Mouse (Mus musculus) adrenal gland, postnatal 25 days (tissue): Measurements from ENCODE around the gene Dcp1b. TPM values are rescaled to one million over a fixed set of nuclear protein-coding genes. Genes with fewer than 3 reads are reported as not detected.

ENCODE experiments used
- DNase-seq: peaks from one replicate; pipeline ENCODE4 v3.0.0; 2021; ENCODE audit warnings: mixed read lengths
- long read RNA-seq: library from polyadenylated mRNA; stranded (forward); transcript quantifications from one replicate; pipeline ENCODE4 v2.0.0, GENCODE M21; 2021
- total RNA-seq: library from RNA; stranded (reverse); gene quantifications from 2 replicates; pipeline ENCODE4 v1.2.3, GENCODE M21; 2021

Gene Dcp1b
- 16.1 and 18.0 TPM in 2 replicates for total RNA-seq
- long read RNA-seq, transcript Dcp1b-202 (9 exons, 3,313 nt) = major isoform, 9 of 18 reads
- long read RNA-seq, partial matches to known transcripts = 6 of 18 reads
- long read RNA-seq, other reads (novel, unspliced or antisense) = 3 of 18 reads

DNA sequence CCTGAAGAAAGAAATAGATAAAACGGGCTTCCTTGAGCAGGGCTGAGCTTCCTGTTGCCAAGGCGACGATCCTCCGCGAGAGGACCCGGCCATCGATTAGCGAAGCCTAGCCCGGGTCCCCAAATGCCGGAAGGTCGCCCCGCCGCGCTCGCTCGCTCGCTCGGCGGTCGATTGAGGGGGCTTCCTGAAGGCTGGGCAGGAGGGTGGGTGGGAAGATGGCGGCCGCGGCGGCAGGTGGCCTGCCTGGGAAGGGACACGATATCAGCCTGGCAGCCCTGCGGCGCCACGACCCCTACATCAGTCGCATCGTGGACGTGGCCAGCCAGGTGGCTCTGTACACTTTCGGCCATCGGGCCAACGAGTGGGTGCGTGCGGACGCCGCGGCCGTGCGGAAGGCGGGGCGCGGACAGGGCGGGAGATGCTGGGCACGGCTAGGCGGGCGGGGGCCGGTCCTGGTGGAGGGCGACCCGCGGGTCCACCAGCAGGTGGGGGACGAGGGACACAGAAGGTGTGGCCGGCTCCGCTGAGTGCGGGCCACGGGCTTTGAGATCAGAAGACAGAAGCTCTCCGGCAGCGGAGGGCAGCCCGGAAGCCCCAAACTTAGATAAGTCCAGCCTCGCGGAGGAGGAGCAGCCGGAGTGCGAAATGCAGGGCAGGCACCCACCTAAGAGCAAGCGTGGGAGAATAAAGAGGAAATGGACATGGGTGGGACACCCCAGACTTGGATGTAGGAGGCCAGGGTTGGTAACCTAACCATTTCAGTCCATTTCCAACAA lies at the start of gene Dcp1b:
Dcp1b (plus strand) TSS at position 176 of the 776 bp plus-strand sequence.
- DNase-seq = peak; percentile 90

DNA sequence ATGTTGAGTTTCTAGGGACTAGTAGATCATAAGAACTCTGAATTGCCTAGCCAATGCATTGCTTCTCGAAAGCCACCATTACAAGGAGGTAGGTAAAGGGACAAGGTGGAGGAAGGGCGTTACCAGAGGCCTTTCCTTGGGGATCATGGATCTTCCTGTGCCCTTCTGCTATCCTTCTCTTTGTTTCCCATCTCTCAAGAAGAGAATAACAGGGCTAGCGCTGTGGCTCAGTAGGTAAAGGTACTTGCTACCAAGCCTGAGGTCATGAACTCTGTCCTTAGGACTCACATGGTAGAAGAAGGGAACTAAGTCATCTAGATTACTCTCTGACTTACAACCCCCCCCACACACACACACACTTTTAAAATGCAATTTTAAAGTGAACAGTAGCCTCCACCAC lies 48.1 kb upstream of the Dcp1b start:
- DNase-seq = no peak

DNA sequence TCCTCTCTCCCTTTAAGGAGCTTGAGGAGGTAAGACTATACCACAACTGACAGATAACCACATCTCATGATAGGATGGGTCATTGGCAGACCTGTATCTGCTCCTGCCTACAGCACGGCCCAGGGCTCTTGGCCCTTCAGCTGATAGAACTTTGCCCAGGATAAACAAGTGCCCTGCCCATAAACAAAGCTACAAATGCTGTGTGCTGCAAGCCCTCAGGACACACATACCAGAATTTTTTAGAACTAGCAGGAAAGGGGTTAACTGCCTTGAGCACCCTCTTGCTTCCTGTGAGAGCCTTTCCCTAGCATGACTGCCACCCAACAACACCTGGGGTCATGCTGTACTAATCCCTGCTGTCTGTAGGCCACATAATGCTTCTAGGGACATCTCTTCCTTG lies 47.0 kb upstream of the Dcp1b start:
- DNase-seq = no peak

DNA sequence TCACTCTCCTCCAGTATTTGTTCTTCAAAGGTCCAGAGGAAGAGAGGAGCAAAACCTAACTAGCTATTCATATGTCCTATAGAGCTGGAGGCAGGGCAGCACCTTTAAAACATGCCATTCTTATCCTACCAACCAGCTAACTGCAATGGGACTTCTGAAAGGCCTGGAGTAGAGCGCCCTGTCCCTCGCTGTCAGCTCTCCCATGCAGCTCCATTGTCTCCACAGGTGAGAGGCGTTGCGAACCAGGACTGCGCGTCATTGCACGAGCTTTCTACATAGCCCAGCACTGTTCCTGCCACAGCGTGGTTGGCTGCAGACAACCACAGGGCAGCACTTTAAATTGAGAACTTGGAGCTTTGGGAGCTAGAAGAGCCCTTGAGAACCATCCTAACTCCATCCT lies 46.5 kb upstream of the Dcp1b start:
- no peak for DNase-seq

DNA sequence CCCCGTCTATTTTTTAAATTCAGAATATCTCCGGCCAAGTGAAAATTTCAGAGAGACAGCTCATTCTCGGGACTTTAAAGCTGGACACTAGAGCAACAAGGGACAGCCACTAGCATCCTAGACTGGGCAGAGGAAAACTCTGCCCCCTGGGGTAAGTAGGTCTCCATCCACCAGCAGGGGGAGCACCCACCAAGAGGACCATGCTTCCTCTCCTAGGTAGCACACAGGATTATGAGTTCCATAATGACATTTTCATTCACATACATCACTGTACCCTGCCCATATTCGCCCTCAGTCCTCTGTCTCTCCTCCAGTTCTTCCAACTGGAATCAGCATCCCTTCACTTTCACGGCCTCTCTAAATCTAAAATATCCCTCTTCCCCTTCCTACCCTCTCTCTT lies 45.4 kb upstream of the Dcp1b start:
- peak; percentile 79 for DNase-seq

DNA sequence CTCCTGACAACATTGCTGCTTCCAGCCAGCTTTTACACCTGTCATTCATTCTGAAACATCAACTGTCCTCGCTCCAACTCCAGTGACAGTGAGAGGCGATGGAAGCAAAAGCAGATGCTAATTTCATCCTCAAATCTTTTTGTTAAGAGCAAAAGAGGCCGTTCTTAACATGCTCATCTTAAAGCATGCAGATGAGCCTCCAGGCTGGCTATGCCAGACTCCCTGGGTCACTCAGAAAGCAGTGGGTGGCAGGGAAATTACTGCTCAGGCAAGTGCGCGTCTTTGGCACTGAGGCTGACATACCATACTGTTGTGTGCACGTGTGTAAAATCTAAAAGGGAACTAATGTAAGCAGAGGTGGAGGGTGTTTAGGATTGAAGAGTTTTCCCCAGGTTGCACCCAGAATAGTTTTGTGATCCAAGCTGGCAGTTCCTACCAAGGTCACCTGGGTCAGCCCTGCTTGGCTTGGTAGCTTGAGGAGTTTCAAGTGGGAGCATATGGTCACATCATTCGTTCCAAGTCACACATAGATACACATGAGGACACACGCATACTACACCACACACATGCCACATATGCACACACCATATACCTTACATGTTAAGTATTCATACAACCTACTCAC lies 42.8 kb upstream of the Dcp1b start:
- DNase-seq = no peak

DNA sequence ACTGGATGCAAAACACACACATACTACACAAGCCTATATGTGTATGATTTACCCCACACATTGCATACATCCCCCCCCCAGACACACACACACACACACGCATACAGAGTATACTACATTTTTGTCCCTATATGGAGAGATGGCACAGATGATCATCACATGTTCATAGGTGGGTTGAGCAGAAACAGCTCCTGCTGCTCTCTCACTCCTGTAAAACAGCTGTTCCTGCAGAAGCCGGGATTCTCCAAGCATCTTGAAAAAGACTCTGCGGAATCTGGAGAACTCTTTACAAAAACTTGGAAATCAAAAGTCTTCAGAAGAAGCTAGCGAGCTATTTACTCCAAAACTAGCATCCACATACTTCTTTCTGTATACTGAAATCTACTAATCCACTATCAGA lies 42.2 kb upstream of the Dcp1b start:
- no peak for DNase-seq

DNA sequence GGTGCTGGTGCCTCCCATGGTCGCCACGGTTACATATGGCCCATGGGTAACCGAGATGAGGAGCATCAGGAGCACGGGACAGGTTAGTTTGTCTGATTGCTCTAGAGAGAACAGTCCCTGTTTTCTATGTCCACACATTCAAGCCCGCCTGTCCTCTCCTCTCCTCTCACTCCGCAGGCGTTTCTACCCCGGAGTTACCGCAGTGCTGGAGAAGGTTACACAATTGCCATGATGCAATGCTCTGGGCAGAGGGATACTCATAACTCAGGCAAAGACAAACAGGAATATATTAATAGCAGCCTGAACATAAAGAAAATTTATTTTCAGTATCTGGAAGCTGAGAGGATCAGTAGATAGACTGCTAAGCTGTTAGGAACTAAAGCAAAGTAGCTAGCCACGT lies 37.3 kb upstream of the Dcp1b start:
- peak; percentile 9 for DNase-seq

DNA sequence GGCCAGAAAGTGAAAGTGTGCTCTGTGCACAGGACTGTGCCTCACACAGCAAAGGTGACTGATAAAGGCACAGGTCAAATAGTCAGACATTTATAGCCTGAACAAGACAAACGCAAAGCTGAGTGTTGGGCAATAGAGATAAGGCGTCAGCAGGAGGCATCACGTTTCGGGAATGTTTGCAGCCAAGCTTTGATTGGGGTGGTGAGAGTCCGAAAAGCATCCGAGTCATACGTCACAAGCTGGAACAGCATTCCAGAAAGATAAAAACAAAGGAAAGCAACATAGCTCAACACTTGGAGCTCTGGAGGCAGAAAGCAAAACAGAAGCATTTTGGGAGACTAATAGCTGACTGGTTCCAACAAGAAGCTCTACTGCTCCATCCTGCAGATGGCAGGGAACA lies 35.5 kb upstream of the Dcp1b start:
- DNase-seq = no peak

DNA sequence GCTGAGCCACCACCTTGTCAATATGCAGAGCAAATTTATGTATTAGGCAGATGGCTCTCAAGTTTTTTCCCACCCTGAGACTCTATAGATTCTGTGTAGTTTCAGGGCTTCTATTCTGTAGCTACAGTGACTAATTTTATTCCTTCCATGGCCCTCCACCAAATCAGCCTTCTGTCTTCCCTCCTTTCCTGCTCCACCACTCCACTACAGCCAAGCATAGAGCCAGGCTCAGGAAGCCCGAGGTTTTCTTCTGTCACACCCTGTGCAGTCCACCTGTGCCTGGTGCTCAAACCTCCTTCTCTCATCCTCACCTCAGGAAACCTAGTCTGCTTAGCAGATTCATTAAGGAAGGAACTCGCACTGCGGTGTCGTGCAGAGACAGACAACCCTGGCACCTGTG lies 29.9 kb upstream of the Dcp1b start:
- DNase-seq = no peak

DNA sequence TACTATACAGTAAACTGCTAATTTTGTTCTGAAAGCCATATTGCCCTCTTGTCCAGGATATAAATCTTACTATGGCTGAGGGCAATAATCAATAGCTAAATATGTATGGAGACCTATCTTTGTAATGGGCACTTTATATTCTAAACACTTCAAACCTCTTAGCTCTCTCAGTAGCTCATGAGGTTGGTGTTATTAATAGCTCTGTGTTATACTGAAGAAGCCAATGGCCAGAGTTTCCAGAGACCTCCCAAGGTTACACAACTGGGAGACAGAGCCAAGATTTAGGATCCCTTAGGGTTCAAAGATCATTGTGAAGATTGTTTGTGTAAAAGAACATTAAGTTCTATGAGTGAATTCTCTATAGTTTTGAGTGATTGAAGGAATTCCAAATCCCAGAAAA lies 9.4 kb upstream of the Dcp1b start:
- DNase-seq = no peak

DNA sequence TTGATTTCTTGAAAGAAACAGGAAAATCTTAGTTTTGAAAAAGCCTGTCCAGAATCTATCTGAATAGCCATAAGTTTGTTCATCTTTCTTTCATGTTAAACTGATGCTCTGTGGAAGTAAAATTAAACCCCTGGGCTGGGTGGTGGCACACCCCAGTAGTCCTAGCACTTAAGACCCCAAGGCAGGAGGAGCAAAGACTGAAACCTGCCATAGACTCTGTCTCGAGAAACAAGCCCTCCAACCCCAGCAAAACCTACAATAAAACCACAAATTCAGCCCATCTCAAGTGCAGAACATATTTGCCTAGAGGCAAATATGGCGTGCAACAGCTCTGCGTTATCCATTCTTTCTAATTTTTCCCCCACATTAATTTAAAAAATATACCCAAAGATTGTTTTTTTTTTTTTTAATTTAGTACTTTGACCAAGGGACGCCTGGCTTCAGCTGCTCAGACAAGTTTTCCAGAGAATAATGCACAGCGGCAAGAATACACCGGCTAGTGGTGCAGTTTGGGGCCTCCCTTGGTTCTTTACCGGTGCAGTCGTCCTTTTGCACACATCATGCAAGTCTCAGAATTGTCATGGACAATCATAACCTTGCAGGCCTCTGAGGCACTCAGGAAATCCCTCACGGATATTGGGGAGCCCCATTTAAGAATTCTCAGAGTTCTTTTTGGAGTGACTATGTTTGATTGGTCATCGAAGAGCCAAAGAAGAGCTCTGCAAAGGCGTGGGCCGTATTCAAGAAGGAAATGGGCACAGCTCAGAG lies 562 bp upstream of the Dcp1b start:
- no peak for DNase-seq

DNA sequence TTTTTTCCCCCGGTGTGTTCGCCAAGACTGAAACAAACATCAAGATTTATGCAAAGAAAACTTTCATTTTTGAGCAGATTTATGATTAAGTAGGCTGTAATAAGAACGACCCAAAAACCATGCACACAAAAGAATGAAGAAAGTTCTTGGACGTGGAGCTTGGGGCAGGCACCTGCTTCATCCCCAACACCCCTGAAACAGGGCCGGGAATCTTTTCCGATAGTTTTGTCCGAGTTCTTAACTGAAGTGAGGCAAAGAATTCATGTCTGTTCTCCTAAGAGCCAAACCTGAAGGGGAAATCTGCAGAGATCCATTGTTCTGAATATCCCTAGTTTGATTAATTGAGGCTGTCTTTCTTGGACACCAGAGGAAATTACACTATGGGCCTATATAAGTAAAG lies 1.1 kb downstream of the Dcp1b start:
- no peak for DNase-seq

DNA sequence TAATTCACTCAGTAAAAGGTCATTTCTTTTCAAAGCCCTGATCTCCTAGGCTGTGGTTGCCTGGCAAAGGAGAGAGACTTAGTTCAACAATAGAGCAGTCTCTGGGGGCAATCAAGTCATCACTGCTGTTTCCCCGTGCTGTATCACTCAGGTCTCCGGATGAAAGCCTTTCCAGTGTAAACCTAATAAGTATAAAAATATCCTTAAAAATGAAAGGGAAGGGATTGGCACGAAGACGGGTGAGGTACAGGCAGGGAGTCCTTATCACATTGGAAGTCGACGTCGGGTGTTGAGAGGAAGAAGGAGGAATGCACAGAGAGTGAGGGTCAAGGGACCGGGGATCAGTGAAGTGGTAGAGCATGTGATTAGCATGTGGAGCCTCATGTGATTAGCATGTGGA lies 2.0 kb downstream of the Dcp1b start:
- DNase-seq = no peak

DNA sequence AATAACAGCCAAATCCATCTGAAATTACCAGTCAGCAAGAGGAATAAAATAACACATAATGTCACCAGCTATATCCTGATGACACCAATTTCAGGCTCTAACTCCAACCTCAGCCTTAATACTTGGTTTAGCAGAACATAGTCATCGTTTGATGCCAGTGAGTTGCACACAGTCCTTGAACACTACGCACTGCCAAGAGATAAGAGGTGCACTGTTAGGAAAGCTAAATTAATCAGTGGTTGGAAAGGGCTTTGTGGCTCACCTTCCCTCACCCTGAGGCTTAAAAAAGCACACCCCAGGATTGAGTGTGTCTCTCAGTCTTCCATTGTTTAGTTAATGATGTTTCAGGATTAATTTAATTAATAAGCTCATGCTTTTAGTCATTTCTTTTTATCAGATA lies 5.1 kb downstream of the Dcp1b start:
- no peak for DNase-seq

DNA sequence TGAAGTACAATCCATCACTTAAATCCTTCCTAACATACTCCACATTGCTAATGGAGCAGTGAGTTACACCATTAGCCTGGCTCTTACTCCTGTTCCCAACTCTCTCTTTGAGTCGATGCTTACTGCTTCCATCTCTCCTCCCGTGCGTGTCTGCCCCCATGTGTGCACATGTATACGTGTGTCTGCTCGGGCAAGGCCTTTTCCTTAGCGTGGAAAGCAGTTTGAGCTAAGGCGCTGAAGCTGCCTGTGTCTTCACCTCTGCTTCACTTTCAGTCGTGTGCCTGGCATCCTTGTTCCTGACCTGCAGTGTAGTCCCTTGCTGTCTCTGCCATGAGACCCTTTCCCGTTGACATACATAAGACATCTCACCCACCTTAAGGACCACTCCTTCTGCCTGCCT lies 7.2 kb downstream of the Dcp1b start:
- no peak for DNase-seq

DNA sequence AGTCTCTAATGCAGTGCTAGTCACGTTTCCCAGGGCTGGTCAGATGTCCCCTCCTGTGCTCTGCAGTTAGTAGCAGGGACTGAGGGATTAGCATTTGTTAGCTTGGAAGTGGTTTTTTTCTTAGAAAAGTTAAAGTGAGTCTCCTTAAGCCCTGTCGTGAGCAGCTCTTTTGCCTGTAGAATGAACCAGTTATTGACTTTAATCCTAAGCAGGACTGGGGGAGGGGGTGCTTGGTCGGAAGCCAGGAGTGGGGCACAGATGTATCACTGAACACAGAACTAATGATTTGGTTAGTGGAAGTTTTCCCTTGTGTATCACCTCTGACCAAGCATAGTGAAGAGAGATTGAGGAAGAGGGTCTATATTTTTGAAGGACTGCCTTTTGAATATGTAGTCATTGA lies 8.7 kb downstream of the Dcp1b start:
- no peak for DNase-seq

DNA sequence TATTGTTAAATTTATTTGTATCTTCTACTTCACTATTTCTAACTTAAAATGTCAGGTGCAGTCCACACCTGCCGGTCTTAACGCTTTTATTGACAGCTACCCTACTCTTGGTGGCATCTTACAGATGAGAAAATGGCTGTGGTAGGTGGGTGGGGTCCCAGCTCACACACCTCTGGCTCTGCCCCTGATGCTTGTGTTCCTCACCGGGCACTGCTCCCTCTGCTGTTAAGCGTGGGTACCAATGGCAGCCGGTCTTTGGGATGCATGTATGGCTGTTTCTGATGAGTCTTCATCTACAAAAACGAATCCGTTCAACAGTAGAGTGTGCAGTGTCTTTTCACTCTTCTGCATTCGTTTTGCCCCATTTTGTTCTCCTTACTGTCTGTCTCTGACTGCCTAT lies 11.6 kb downstream of the Dcp1b start:
- DNase-seq = no peak

DNA sequence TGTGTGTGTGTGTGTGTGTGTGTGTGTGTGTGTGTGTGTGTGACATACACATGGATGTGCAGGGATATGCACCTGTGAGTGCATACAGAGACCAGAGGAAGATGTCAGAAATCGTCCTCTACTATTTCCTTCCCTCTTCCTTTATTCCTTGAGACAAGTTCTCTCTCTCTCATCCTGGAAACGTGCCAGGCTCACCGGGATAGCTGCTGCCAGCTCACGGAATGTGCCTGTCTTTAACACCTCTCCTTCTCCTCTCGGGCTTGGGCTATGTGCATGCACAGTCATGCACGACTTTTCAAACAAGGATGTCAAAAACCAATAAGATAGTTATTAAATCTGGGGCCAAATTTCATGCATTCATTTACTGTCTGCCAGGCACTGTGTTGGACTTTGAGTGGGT lies 12.6 kb downstream of the Dcp1b start:
- no peak for DNase-seq

DNA sequence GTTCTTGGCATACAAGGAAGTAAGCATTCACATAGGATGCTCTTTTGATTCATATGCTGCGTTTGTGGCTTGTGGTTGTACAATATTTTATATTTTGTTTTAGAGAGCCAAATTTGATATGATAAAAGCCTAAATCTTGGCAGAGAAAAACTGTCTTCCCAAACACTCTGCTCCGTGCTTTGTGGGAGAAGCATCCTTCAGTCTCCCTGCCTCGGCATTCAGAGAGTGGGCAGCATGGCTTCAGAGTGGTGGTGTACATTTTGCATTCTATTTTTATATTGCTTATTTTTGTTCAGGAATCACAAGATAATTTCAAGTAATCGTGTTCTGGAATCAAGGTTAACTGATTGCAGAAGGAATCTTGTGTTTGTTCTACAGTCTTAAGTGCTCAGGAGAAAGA lies 16.4 kb downstream of the Dcp1b start:
- no peak for DNase-seq

DNA sequence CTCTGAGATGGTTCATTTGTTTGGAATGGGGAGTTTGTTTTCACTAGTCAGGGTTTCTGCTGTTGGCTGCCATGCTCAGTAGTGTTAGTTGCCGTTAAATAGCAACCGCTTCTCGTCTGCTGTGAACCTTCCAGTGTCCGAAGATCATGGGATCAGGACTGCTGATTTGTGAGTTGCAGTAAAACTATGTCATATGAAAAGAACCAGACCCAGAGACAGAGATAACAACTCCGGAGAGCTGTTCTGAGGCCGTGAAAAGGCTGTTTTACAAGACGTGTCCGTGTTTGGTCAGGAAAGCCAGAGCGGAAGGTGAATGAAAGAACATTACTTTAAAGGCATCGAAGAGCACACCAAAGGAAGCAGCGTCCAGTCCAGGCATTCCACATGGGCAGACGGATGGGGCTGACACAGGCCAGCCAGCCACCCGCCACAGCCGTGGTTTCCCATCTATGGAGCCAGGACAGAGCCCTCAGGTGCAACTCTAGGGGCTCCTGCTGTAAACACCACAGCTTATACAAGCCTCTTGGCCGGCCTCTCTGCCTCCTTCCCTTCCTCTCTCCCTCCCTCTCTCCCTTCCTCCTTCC lies 18.6 kb downstream of the Dcp1b start:
- no peak for DNase-seq

DNA sequence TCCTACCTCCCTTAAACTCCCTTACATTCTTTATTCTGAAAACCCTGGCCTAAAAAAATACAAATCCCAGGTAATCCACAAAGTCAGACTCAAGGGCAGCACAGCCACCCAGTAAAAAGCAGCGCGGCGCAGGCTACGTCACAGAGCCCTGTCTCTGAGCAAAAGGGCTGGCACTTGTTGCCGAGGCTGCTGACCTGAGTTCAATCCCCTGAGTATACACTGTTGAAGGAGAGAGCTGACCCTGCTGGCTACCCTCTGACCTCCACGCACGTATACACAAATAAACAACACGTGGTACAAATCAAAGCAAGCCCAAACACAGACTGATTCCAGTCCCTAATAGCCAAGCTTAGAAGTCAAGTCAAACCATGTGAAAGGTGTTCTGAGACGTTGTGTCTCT lies 19.1 kb downstream of the Dcp1b start:
- DNase-seq = no peak

DNA sequence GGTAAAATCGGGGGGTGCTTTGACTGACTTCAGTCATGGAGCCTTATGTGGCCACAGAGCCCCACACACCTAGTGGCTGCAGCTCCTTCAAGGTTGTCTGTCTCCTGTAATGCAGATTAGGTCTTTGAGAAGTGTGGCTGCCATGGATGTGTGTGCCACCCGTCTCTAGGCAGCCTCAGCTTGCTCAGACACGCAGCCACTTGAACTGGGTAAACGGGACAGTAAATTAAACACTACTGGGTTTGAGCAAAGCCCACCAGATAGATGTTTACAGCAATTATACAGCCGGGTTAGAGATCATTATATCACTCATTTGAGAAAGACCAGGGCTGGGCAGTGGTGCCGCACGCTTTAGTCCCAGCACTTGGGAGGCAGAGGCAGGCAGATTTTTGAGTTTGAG lies 19.5 kb downstream of the Dcp1b start:
- no peak for DNase-seq
